Mouse (Mus musculus): ENCODE results near the gene Itgb2. TPM values are rescaled to one million over a fixed set of nuclear protein-coding genes. Genes with fewer than 3 reads are reported as not detected.
A peak's percentile ranks its signal among the peaks of the same experiment; 100 is the strongest.

Itgb2 gene
- polyA plus RNA-seq, 1 experiment from 2014 or later = 1.2 TPM

- H3K36me3 ChIP-seq = peaks cover 92% of the 10 kb centered on the region
- 90% methylated on average over 13 of the region's 13 CpGs for WGBS
- peaks cover 15% of the 10 kb centered on the region for H3K4me1 ChIP-seq
- H3K27ac ChIP-seq (replicated peaks) = no peak overlapping the region
- H3K27me3 ChIP-seq (ENCODE audit: low read depth, poor library complexity, severe bottlenecking) = no peaks in the 10 kb centered on the region
- no peak for DNase-seq (ENCODE audit: low spot score)
- H3K9me3 ChIP-seq (replicated peaks) = no peaks in the 10 kb centered on the region
- no peak overlapping the region for H3K4me3 ChIP-seq
Measured at GRCm38 (mm10) chr10:77506961-77507577, 23.0 kb upstream of the Itgb2 start.

GRCm38 (mm10) chr10:77507779-77508178, 22.3 kb upstream of the Itgb2 start:
- Histone ChIP-seq H3K4me3 (no peak overlapping the region), H3K4me1 (peaks cover 15% of the 10 kb centered on the region), H3K27ac (replicated peaks) (no peak overlapping the region), H3K27me3 (ENCODE audit: low read depth, poor library complexity, severe bottlenecking) (no peaks in the 10 kb centered on the region), H3K9me3 (replicated peaks) (no peaks in the 10 kb centered on the region), H3K36me3 (peaks cover 93% of the 10 kb centered on the region)
- 94% methylated on average over 4 of the region's 4 CpGs for WGBS
- no peak for DNase-seq (ENCODE audit: low spot score)

GRCm38 (mm10) chr10:77508744-77509143, 21.3 kb upstream of the Itgb2 start:
- Histone ChIP-seq H3K27ac (replicated peaks) (no peak overlapping the region), H3K4me3 (no peak overlapping the region), H3K4me1 (peaks cover 15% of the 10 kb centered on the region), H3K9me3 (replicated peaks) (no peaks in the 10 kb centered on the region), H3K27me3 (ENCODE audit: low read depth, poor library complexity, severe bottlenecking) (no peaks in the 10 kb centered on the region), H3K36me3 (peaks cover 93% of the 10 kb centered on the region)
- WGBS = 96% methylated on average over 3 of the region's 3 CpGs
- DNase-seq (ENCODE audit: low spot score) = no peak

GRCm38 (mm10) chr10:77509403-77510187, 20.5 kb upstream of the Itgb2 start:
- Histone ChIP-seq H3K27ac (replicated peaks) (no peak overlapping the region), H3K4me3 (no peak overlapping the region), H3K27me3 (ENCODE audit: low read depth, poor library complexity, severe bottlenecking) (no peaks in the 10 kb centered on the region), H3K9me3 (replicated peaks) (no peaks in the 10 kb centered on the region), H3K36me3 (peaks cover 94% of the 10 kb centered on the region), H3K4me1 (peaks cover 22% of the 10 kb centered on the region)
- 47% methylated on average over 12 of the region's 12 CpGs for WGBS
- DNase-seq (ENCODE audit: low spot score) = peak; percentile 85

- peaks cover 29% of the 10 kb centered on the region for H3K4me1 ChIP-seq
- H3K36me3 ChIP-seq = peaks cover 88% of the 10 kb centered on the region
- H3K4me3 ChIP-seq = no peak overlapping the region
- no peak for DNase-seq (ENCODE audit: low spot score)
- 84% methylated on average over 15 of the region's 15 CpGs for WGBS
- no peak overlapping the region for H3K27ac ChIP-seq (replicated peaks)
- H3K27me3 ChIP-seq (ENCODE audit: low read depth, poor library complexity, severe bottlenecking) = no peaks in the 10 kb centered on the region
- H3K9me3 ChIP-seq (replicated peaks) = no peaks in the 10 kb centered on the region
Measured at GRCm38 (mm10) chr10:77510225-77510982, 19.6 kb upstream of the Itgb2 start.

- 1% methylated on average over 75 of the region's 75 CpGs for WGBS
- no peaks in the 10 kb centered on the region for H3K27me3 ChIP-seq (ENCODE audit: low read depth, poor library complexity, severe bottlenecking)
Measured at GRCm38 (mm10) chr10:77515385-77516348, 14.4 kb upstream of the Itgb2 start, which contains the start of gene Fam207a. Fam207a (minus strand) TSS chr10:77515785.

GRCm38 (mm10) chr10:77516379-77516951, 13.6 kb upstream of the Itgb2 start:
- Histone ChIP-seq H3K4me3 (peak overlapping the region; percentile 96), H3K4me1 (peaks cover 31% of the 10 kb centered on the region)
- WGBS = 50% methylated on average over 14 of the region's 14 CpGs

More at GRCm38 (mm10) chr10:77515385-77516348, 14.4 kb upstream of the Itgb2 start, which contains the start of gene Fam207a:
- peak; percentile 91 for DNase-seq (ENCODE audit: low spot score)
- H3K36me3 ChIP-seq = peaks cover 38% of the 10 kb centered on the region
- no peaks in the 10 kb centered on the region for H3K9me3 ChIP-seq (replicated peaks)
- peaks cover 31% of the 10 kb centered on the region for H3K4me1 ChIP-seq
- peak within 1 kb of the TSS; percentile 88 for H3K27ac ChIP-seq (replicated peaks)
- peak within 1 kb of the TSS; percentile 96 for H3K4me3 ChIP-seq

GRCm38 (mm10) chr10:77517066-77517620, 12.9 kb upstream of the Itgb2 start:
- Histone ChIP-seq H3K4me1 (peaks cover 36% of the 10 kb centered on the region), H3K4me3 (peak overlapping the region; percentile 96), H3K36me3 (peaks cover 23% of the 10 kb centered on the region), H3K27ac (replicated peaks) (peak overlapping the region; percentile 88), H3K27me3 (ENCODE audit: low read depth, poor library complexity, severe bottlenecking) (peaks cover 8% of the 10 kb centered on the region), H3K9me3 (replicated peaks) (no peaks in the 10 kb centered on the region)
- 22% methylated on average over 20 of the region's 20 CpGs for WGBS
- DNase-seq (ENCODE audit: low spot score) = peak; percentile 70

More at GRCm38 (mm10) chr10:77516379-77516951, 13.6 kb upstream of the Itgb2 start:
- peaks cover 30% of the 10 kb centered on the region for H3K36me3 ChIP-seq
- peak overlapping the region; percentile 88 for H3K27ac ChIP-seq (replicated peaks)
- H3K9me3 ChIP-seq (replicated peaks) = no peaks in the 10 kb centered on the region
- H3K27me3 ChIP-seq (ENCODE audit: low read depth, poor library complexity, severe bottlenecking) = peaks cover 1% of the 10 kb centered on the region
- DNase-seq (ENCODE audit: low spot score) = no peak

GRCm38 (mm10) chr10:77517801-77518200, 12.3 kb upstream of the Itgb2 start:
- Histone ChIP-seq H3K4me1 (peaks cover 42% of the 10 kb centered on the region), H3K36me3 (peaks cover 16% of the 10 kb centered on the region), H3K4me3 (no peak overlapping the region), H3K27ac (replicated peaks) (no peak overlapping the region), H3K27me3 (ENCODE audit: low read depth, poor library complexity, severe bottlenecking) (peaks cover 15% of the 10 kb centered on the region), H3K9me3 (replicated peaks) (no peaks in the 10 kb centered on the region)
- 90% methylated on average over 5 of the region's 5 CpGs for WGBS
- no peak for DNase-seq (ENCODE audit: low spot score)

GRCm38 (mm10) chr10:77519191-77519590, 10.9 kb upstream of the Itgb2 start:
- WGBS = 87% methylated on average over 3 of the region's 3 CpGs

GRCm38 (mm10) chr10:77520497-77520896, 9.6 kb upstream of the Itgb2 start:
- DNase-seq (ENCODE audit: low spot score) = no peak
- Histone ChIP-seq H3K27me3 (ENCODE audit: low read depth, poor library complexity, severe bottlenecking) (peaks cover 24% of the 10 kb centered on the region), H3K36me3 (no peaks in the 10 kb centered on the region), H3K4me1 (peaks cover 28% of the 10 kb centered on the region), H3K27ac (replicated peaks) (no peak overlapping the region), H3K4me3 (no peak overlapping the region), H3K9me3 (replicated peaks) (no peaks in the 10 kb centered on the region)
- WGBS = 92% methylated on average over 5 of the region's 5 CpGs

More at GRCm38 (mm10) chr10:77519191-77519590, 10.9 kb upstream of the Itgb2 start:
- Histone ChIP-seq H3K4me1 (peaks cover 40% of the 10 kb centered on the region), H3K27me3 (ENCODE audit: low read depth, poor library complexity, severe bottlenecking) (peaks cover 24% of the 10 kb centered on the region), H3K36me3 (peaks cover 3% of the 10 kb centered on the region), H3K9me3 (replicated peaks) (no peaks in the 10 kb centered on the region), H3K4me3 (no peak overlapping the region), H3K27ac (replicated peaks) (no peak overlapping the region)
- DNase-seq (ENCODE audit: low spot score) = no peak

Measured in midbrain, embryonic 10.5 days (tissue).